Mouse (Mus musculus) CH12.LX (cell line): Measurements from ENCODE around the gene Ttn.

Source experiments
- EP300 ChIP-seq: IDR thresholded peaks from 2 replicates; pipeline ENCODE4 v1.6.1; 2011; ENCODE audit warnings: low read length, improper control_type of control experiment
- MAX ChIP-seq: IDR thresholded peaks from 2 replicates; pipeline ENCODE4 v1.6.1; 2011; ENCODE audit warnings: low read length, improper control_type of control experiment

GRCm38 (mm10) chr2:76966013-76966412, 16.3 kb downstream of the Ttn start:
- TF ChIP-seq MAX: no peak
- no peak for TF ChIP-seq EP300
